Comparison of ENCODE assay signal across 8 mouse cellular contexts in genomic region chr3:97888168-97888901, GRCm38 (mm10). TPM values are rescaled to one million over a fixed set of nuclear protein-coding genes. Genes with fewer than 3 reads are reported as not detected.
DNase-seq lines count a peak whose midpoint lies in the region; ATAC-seq and TF ChIP-seq lines count a peak whose summit lies in the region.

Gene Pde4dip (minus strand): TSS chr3:97888707.

- no peaks in the 10 kb centered on the region for H3K27me3 ChIP-seq in kidney, adult 2 months (replicated peaks; ENCODE audit: control insufficient read depth, insufficient read depth, low read length)
- peaks cover 33% of the 10 kb centered on the region for H3K27me3 ChIP-seq in embryonic facial prominence, embryonic 14.5 days (replicated peaks; ENCODE audit: control insufficient read depth, insufficient read depth, low read length)
- peaks cover 65% of the 10 kb centered on the region for H3K27me3 ChIP-seq in heart, embryonic 13.5 days (replicated peaks)
- peaks cover 25% of the 10 kb centered on the region for H3K27me3 ChIP-seq in midbrain, embryonic 12.5 days

- no peak for DNase-seq in kidney, adult 2 months
- DNase-seq in kidney, adult 8-10 months: no peak
- peak; percentile 12 for DNase-seq in adrenal gland, postnatal 14 days
- peak; percentile 44 for DNase-seq in embryonic facial prominence, embryonic 14.5 days (ENCODE audit: low spot score)
- DNase-seq in layer of hippocampus, adult 9-11 months: peak; percentile 74
- DNase-seq in testis, postnatal 10 days (ENCODE audit: low spot score): peak; percentile 49

- no peaks in the 10 kb centered on the region for H3K4me1 ChIP-seq in kidney, adult 2 months (ENCODE audit: control insufficient read depth, insufficient read depth, low read length)
- H3K4me1 ChIP-seq in embryonic facial prominence, embryonic 14.5 days (ENCODE audit: control insufficient read depth, insufficient read depth, low read length): 0 out of 2 replicates have a peak, but pooled peaks cover 5% of the 10 kb centered on the region
- peaks cover 8% of the 10 kb centered on the region for H3K4me1 ChIP-seq in heart, embryonic 13.5 days
- H3K4me1 ChIP-seq in midbrain, embryonic 12.5 days: peaks cover 5% of the 10 kb centered on the region; the same call in 1 of the 2 replicates

- H3K4me3 ChIP-seq in kidney, adult 2 months (ENCODE audit: insufficient read depth, low read depth, low read length): no peak within 1 kb of the TSS
- peak within 1 kb of the TSS; percentile 48 for H3K4me3 ChIP-seq in embryonic facial prominence, embryonic 14.5 days (ENCODE audit: low read depth, low read length)
- H3K4me3 ChIP-seq in heart, embryonic 13.5 days: peak within 1 kb of the TSS; percentile 57
- H3K4me3 ChIP-seq in midbrain, embryonic 12.5 days: peak within 1 kb of the TSS; percentile 55

- H3K9me3 ChIP-seq in embryonic facial prominence, embryonic 14.5 days (ENCODE audit: control insufficient read depth, low read length): no peaks in the 10 kb centered on the region
- no peaks in the 10 kb centered on the region for H3K9me3 ChIP-seq in heart, embryonic 13.5 days
- H3K9me3 ChIP-seq in midbrain, embryonic 12.5 days: no peaks in the 10 kb centered on the region

- no peak within 1 kb of the TSS for H3K27ac ChIP-seq in kidney, adult 2 months (ENCODE audit: insufficient read depth, low read depth, low read length)
- H3K27ac ChIP-seq in embryonic facial prominence, embryonic 14.5 days (replicated peaks; ENCODE audit: low read depth, low read length): no peak within 1 kb of the TSS
- no peak within 1 kb of the TSS for H3K27ac ChIP-seq in heart, embryonic 13.5 days (replicated peaks)
- H3K27ac ChIP-seq in midbrain, embryonic 12.5 days (replicated peaks): no peak within 1 kb of the TSS; the same call in 1 of the 2 replicates

- no peaks in the 10 kb centered on the region for H3K36me3 ChIP-seq in kidney, adult 2 months (ENCODE audit: control insufficient read depth, insufficient read depth, low read length)
- H3K36me3 ChIP-seq in embryonic facial prominence, embryonic 14.5 days (ENCODE audit: control insufficient read depth, insufficient read depth, low read length): no peaks in the 10 kb centered on the region
- no peaks in the 10 kb centered on the region for H3K36me3 ChIP-seq in heart, embryonic 13.5 days
- no peaks in the 10 kb centered on the region for H3K36me3 ChIP-seq in midbrain, embryonic 12.5 days

- WGBS in kidney, adult 2 months: 2% methylated on average over 44 of the region's 44 CpGs
- WGBS in embryonic facial prominence, embryonic 14.5 days: 1% methylated on average over 33 of the region's 44 CpGs
- WGBS in heart, embryonic 13.5 days: 2% methylated on average over 44 of the region's 44 CpGs
- WGBS in midbrain, embryonic 12.5 days: 2% methylated on average over 44 of the region's 44 CpGs

- no peak for TF ChIP-seq POLR2A in kidney, adult 2 months (IDR thresholded peaks at IDR 0.05; ENCODE audit: low read depth, low read length)

- no peak for TF ChIP-seq CTCF in kidney, adult 2 months (conservative IDR thresholded peaks at IDR 0.05; ENCODE audit: insufficient read depth, insufficient read length, low read depth, low read length)

- peak within 1 kb of the TSS; percentile 88 for H3K4me2 ChIP-seq in embryonic facial prominence, embryonic 14.5 days (ENCODE audit: low read depth, low read length)
- peak within 1 kb of the TSS; percentile 94 for H3K4me2 ChIP-seq in heart, embryonic 13.5 days
- H3K4me2 ChIP-seq in midbrain, embryonic 12.5 days (replicated peaks): peak within 1 kb of the TSS; percentile 93

- H3K9ac ChIP-seq in embryonic facial prominence, embryonic 14.5 days (ENCODE audit: low read depth, low read length): peak within 1 kb of the TSS; percentile 63
- H3K9ac ChIP-seq in heart, embryonic 13.5 days: peak within 1 kb of the TSS; percentile 73
- peak within 1 kb of the TSS; percentile 71 for H3K9ac ChIP-seq in midbrain, embryonic 12.5 days (replicated peaks)

- 0 out of 2 replicates have a peak, but pooled peaks have one; percentile 44 for ATAC-seq in embryonic facial prominence, embryonic 14.5 days (ENCODE audit: low read depth)
- ATAC-seq in heart, embryonic 13.5 days (ENCODE audit: extremely low read depth, insufficient number of reproducible peaks, low FRiP score, low TSS enrichment): no peak
- ATAC-seq in midbrain, embryonic 12.5 days (ENCODE audit: low FRiP score, low read depth): peak; percentile 75

RNA-seq across cellular contexts. Expression of gene Pde4dip, which starts in this region (rescaled TPM):
- 37.7 and 58.1 TPM in 2 replicates for polyA plus RNA-seq in kidney, adult 2 months (2012; rRNA removed)
- total RNA-seq in adrenal gland, postnatal 14 days (2021): 35.6 and 40.9 TPM in 2 replicates
- polyA plus RNA-seq in embryonic facial prominence, embryonic 14.5 days (2014; fragmentation: Nextera tagmentation; extraction: Ambion mirVana): 48.5 and 64.6 TPM in 2 replicates
- 68.2 and 74.9 TPM in 2 replicates for polyA plus RNA-seq in heart, embryonic 13.5 days (2015; fragmentation: Nextera tagmentation; extraction: Ambion mirVana)
- polyA plus RNA-seq in midbrain, embryonic 12.5 days (2016; fragmentation: Nextera tagmentation; extraction: Ambion mirVana): 38.1 and 39.9 TPM in 2 replicates

Comparison
In these comparisons a context has a peak if more than half of its experiments do, and no peak if none do; other contexts are left out.
1. DNase-seq: peak in adrenal gland, postnatal 14 days (single experiment), embryonic facial prominence, embryonic 14.5 days (single experiment), layer of hippocampus, adult 9-11 months (single experiment) and testis, postnatal 10 days (single experiment); none in kidney, adult 2 months (single experiment) and kidney, adult 8-10 months (0 of 2).
2. Peak in every context shown above with its lines, with median percentiles within 50 percentile points of each other: H3K4me2 ChIP-seq and H3K9ac ChIP-seq.